Mouse (Mus musculus) MEL (cell line): Measurements from ENCODE around the gene Tmem9.

ENCODE experiments used
- POLR2A ChIP-seq, 2 experiments: IDR thresholded peaks; 2 replicates each; pipeline ENCODE4 v1.6.1; 2011 to 2012; ENCODE audit warnings: low read length in 2 of 2, mild to moderate bottlenecking in 2 of 2, control low read depth in 1 of 2, improper control_type of control experiment in 1 of 2, low read depth in 1 of 2, moderate library complexity in 1 of 2; ENCODE audit not compliant: control insufficient read depth in 1 of 2, insufficient read depth in 1 of 2, poor library complexity in 1 of 2
- POLR2AphosphoS2 ChIP-seq: IDR thresholded peaks from 2 replicates; pipeline ENCODE4 v1.6.1; 2011; ENCODE audit warnings: low read length, improper control_type of control experiment
- TBP ChIP-seq: IDR thresholded peaks from 2 replicates; pipeline ENCODE4 v1.8.0; 2011; ENCODE audit warnings: low read depth, low read length, improper control_type of control experiment
- TCF12 ChIP-seq: IDR thresholded peaks from 2 replicates; pipeline ENCODE4 v1.6.1; 2014; ENCODE audit warnings: low read depth, mild to moderate bottlenecking, inconsistent platforms, low read length, improper control_type of control experiment, moderate library complexity
- USF1 ChIP-seq: IDR thresholded peaks from 2 replicates; pipeline ENCODE4 v1.6.1; 2014; ENCODE audit warnings: low read depth, mild to moderate bottlenecking, inconsistent platforms, low read length, improper control_type of control experiment, moderate library complexity

DNA sequence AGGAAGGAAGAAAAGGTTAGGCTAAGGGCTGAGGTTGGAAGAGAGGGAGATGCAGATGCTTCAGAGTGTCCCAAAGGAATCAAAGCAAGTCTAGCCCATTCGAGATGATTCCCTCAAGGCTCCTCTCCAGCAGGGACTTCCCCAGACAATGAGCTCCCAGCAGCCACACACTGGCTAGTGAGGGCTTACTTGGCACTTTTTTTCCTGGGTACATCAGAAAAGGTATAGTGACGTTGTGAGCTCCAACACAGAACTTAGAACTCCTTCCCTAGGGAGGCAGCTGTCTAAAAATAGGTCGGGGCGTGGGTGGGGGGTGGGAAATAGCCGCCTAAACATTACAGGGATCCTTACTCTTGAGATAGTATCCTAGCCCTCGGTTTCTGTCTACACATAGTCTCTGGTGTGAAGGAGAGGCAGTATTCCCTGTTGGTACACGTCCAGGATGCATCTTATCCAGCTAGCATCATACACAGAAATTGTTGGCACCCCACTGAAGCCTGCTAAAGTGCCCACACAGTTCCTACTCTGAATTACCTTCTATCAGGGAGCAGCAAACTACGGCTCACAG, 8.1 kb upstream of the Tmem9 start:
- no peak for TF ChIP-seq POLR2A (IDR thresholded peaks at IDR 0.05; ENCODE audit: control insufficient read depth in 1 of 2, insufficient read depth in 1 of 2, low read depth in 1 of 2, low read length in 2 of 2, poor library complexity in 1 of 2)
- no peak for TF ChIP-seq USF1
- TF ChIP-seq TBP, result no peak
- TF ChIP-seq TCF12, result no peak
- TF ChIP-seq POLR2AphosphoS2, result no peak
